Mouse (Mus musculus): Measurements from ENCODE around the gene Chkb.
A peak's percentile ranks its signal among the peaks of the same experiment; 100 is the strongest.

Chkb gene

GRCm38 (mm10) chr15:89396883-89397282 is 32.8 kb downstream of the Chkb start:
- no peak for DNase-seq

- DNase-seq = no peak
Observed at GRCm38 (mm10) chr15:89390081-89390480, 39.6 kb downstream of the Chkb start.

GRCm38 (mm10) chr15:89387127-89387526 is 42.6 kb downstream of the Chkb start:
- peak; percentile 57 to 72 for DNase-seq

GRCm38 (mm10) chr15:89384617-89385016 is 45.1 kb downstream of the Chkb start, which contains the start of gene Klhdc7b:
Klhdc7b (plus strand) TSS chr15:89384917.
- no peak for DNase-seq

- peak; percentile 49 to 58 for DNase-seq
Observed at GRCm38 (mm10) chr15:89379429-89379828, 50.3 kb downstream of the Chkb start.

- DNase-seq = peak; percentile 55 to 62
Observed at GRCm38 (mm10) chr15:89378831-89379401, 50.8 kb downstream of the Chkb start, which contains the start of gene Odf3b. Odf3b (minus strand) TSS chr15:89379282.

- DNase-seq = no peak
Observed at GRCm38 (mm10) chr15:89377938-89378828, 51.5 kb downstream of the Chkb start.

GRCm38 (mm10) chr15:89377362-89377761 is 52.3 kb downstream of the Chkb start:
- peak in 1 of 2 experiments; percentile 12 for DNase-seq

GRCm38 (mm10) chr15:89376957-89377356 is 52.8 kb downstream of the Chkb start, which contains the start of gene Tymp:
Tymp (minus strand) TSS chr15:89377039.
- DNase-seq = no peak

All from thymus, postnatal 36 days (tissue).